In the genomic region with DNA sequence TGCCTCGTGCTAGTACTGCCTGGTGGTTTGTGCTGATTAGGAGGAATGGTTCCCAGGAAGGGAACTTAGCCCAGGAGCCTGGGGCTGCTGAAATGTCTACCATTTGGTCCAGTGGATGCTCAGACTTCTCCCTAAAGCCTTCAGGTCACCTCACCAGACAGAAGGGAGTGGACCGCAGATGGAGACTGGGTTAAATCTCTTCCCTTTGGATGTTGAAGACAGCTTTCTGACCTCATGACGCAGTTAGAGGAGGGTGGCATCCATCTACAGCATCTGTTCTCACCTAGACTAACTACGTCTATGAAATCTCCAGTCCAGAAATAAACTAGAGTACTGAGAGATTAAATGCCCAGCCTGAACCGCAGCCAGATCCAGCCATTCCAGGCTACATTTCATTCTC, we compare ENCODE assay signal across 23 mouse cellular contexts.
"Had no signal": no experiment of that assay in that cellular context is flagged by ENCODE, and none has a peak within 500 bp of the region (broad histone marks: within the 10 kb centered on the region; RNA-seq: fewer than 3 reads in every experiment).

No protein-coding gene starts in this region.

- ATAC-seq: liver, embryonic 12.5 days; midbrain, embryonic 15.5 days had no signal

- H3K36me3 ChIP-seq: limb, embryonic 10.5 days; limb, embryonic 13.5 days; liver, embryonic 12.5 days; liver, embryonic 15.5 days; lung, embryonic 15.5 days; midbrain, embryonic 12.5 days; midbrain, embryonic 15.5 days; neural tube, embryonic 12.5 days; neural tube, embryonic 15.5 days had no signal

- H3K4me1 ChIP-seq: limb, embryonic 10.5 days; limb, embryonic 13.5 days; liver, embryonic 12.5 days; liver, embryonic 15.5 days; lung, embryonic 15.5 days; midbrain, embryonic 12.5 days; midbrain, embryonic 15.5 days; neural tube, embryonic 12.5 days; neural tube, embryonic 15.5 days had no signal

- H3K9ac ChIP-seq: limb, embryonic 13.5 days; liver, embryonic 12.5 days; liver, embryonic 15.5 days; lung, embryonic 15.5 days; midbrain, embryonic 12.5 days; midbrain, embryonic 15.5 days; neural tube, embryonic 12.5 days; neural tube, embryonic 15.5 days had no signal

- DNase-seq: kidney, postnatal 25 days; layer of hippocampus, adult 9-11 months; liver; lung, postnatal 10 days; right cerebral cortex, adult 18-20 months; right cerebral cortex, postnatal 14 days; right cerebral cortex, postnatal 4 days; thymus, adult 2 months; thymus, postnatal 14 days; thymus, postnatal 4 days had no signal

- H3K27ac ChIP-seq: kidney, postnatal 0 days; layer of hippocampus, adult 2 months; limb, embryonic 10.5 days; limb, embryonic 13.5 days; liver, embryonic 12.5 days; liver, embryonic 15.5 days; lung, embryonic 15.5 days; midbrain, embryonic 12.5 days; midbrain, embryonic 15.5 days; neural tube, embryonic 12.5 days; neural tube, embryonic 15.5 days; stomach, postnatal 0 days had no signal

- H3K4me3 ChIP-seq: layer of hippocampus, adult 2 months; limb, embryonic 10.5 days; limb, embryonic 13.5 days; liver, embryonic 12.5 days; liver, embryonic 15.5 days; lung, embryonic 15.5 days; megakaryocyte, embryonic 14.5 days; midbrain, embryonic 12.5 days; midbrain, embryonic 15.5 days; neural tube, embryonic 12.5 days; neural tube, embryonic 15.5 days had no signal

- H3K9me3 ChIP-seq: limb, embryonic 10.5 days; limb, embryonic 13.5 days; liver, embryonic 12.5 days; liver, embryonic 15.5 days; lung, embryonic 15.5 days; midbrain, embryonic 12.5 days; midbrain, embryonic 15.5 days; neural tube, embryonic 12.5 days; neural tube, embryonic 15.5 days had no signal

- H3K4me2 ChIP-seq: limb, embryonic 13.5 days; liver, embryonic 12.5 days; liver, embryonic 15.5 days; lung, embryonic 15.5 days; midbrain, embryonic 12.5 days; midbrain, embryonic 15.5 days; neural tube, embryonic 12.5 days; neural tube, embryonic 15.5 days had no signal

- H3K27me3 ChIP-seq: limb, embryonic 13.5 days; liver, embryonic 12.5 days; liver, embryonic 15.5 days; lung, embryonic 15.5 days; midbrain, embryonic 15.5 days; neural tube, embryonic 12.5 days; neural tube, embryonic 15.5 days had no signal
